Mouse (Mus musculus) heart, adult 18-20 months (tissue): Measurements from ENCODE around the gene Rasl11b. TPM values are rescaled to one million over a fixed set of nuclear protein-coding genes. Genes with fewer than 3 reads are reported as not detected.
A peak's percentile ranks its signal among the peaks of the same experiment; 100 is the strongest.

Experiments used
- DNase-seq, 2 experiments: peaks; one replicate each; pipeline ENCODE4 v3.0.0; 2021 to 2022; ENCODE audit warnings: mixed read lengths in 1 of 2
- total RNA-seq, 2 experiments: library from RNA; stranded (reverse); gene quantifications; 2 replicates each; pipeline ENCODE4 v1.2.3; 2021

Gene Rasl11b
- total RNA-seq, 2 experiments from 2014 or later, result 28.0 to 31.6 TPM

GRCm38 (mm10) chr5:74209640-74210039 lies 14.6 kb downstream of the Rasl11b start:
- no peak for DNase-seq

- no peak for DNase-seq
Observed at GRCm38 (mm10) chr5:74211346-74211745, 16.3 kb downstream of the Rasl11b start.

DNA sequence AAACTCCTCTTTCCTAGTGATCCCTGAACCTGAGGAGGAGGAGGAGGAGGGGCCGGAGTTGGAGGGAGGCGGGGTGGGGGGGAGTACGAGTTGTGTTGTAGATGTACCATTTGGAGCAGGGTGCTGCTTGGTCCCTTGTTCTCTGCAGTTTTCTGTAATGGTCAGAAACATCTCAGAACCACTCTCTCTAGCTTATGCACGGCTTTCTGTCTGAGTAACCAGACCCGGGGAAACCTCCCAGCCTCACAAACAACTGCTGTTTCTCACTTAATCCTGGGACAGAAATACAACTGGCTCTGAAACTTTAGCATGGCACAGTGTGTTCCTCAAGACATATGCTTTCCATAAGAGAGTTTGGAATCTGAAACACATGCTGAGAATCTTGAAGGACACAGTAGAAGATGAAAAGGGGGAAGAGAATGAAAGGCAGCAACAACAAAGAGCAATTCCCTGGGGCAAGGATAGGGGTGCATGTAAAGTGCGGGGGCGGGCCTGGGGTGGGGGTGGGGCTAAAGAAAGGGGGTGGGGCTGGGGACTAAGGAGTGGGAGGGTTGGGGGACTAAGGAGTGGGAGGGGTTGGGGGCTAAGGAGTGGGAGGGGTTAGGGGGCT lies 19.5 kb downstream of the Rasl11b start:
- no peak for DNase-seq

DNA sequence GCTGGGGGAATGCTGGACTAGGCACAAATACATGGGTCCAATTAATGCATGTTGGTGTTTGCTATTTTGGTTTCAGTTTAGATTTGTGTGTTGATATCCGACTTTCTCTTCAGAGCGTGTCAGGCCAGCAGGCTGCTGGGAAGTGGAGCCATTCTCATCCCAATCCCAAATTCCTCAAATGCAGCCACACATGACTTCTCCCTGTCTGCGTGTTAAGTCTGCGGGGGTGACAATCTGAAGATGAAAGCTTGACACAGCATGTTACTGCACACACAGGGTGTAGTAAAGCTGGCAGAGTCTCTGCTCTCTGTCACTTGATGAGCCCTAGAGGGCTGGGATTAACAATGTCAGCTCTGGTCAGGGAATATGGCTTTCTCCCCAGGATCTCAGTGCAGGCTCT lies 20.0 kb downstream of the Rasl11b start:
- no peak for DNase-seq

DNA sequence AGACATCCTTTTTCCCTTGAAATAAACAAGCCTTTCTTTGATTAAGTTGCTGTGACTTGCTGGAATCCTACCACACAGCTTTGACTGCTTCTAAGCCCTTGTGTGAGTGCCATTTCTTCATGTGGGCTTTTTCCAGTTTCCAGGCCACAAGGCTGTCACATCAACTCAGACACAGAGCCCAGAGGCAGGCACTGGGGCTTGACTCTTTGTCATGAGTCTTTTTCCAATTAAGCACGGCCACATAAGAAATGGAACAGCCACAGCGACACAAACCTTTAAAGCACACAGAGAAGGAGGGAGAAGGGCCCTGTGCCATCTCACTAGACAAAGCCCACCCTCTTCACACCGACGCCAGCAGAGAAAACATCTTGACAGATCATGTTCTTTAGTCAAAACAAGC lies 23.4 kb downstream of the Rasl11b start:
- no peak for DNase-seq

DNA sequence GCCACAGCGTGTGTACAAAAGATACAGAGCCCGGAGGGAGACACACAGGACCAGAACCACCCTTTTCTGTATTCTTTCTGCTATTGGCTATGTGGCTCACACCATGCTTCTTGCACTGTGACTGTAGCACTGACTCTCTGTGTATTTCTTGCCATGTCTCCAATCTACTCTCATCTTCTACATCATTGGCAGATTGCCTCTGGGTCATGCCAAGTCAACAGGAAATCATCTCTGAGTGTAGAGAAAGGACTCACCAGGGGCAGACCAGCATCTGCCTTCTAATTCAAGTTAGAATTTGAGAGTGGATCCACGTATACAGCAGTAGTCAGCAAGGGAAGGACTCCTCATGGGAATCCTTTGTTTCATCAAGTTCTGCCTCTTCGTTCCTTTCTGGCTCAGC lies 27.5 kb downstream of the Rasl11b start:
- DNase-seq, result no peak

GRCm38 (mm10) chr5:74224480-74224879 lies 29.4 kb downstream of the Rasl11b start:
- no peak for DNase-seq

- no peak for DNase-seq
Observed at GRCm38 (mm10) chr5:74226183-74226582, 31.1 kb downstream of the Rasl11b start.

- DNase-seq, result no peak
Observed at GRCm38 (mm10) chr5:74227352-74227751, 32.3 kb downstream of the Rasl11b start.

DNA sequence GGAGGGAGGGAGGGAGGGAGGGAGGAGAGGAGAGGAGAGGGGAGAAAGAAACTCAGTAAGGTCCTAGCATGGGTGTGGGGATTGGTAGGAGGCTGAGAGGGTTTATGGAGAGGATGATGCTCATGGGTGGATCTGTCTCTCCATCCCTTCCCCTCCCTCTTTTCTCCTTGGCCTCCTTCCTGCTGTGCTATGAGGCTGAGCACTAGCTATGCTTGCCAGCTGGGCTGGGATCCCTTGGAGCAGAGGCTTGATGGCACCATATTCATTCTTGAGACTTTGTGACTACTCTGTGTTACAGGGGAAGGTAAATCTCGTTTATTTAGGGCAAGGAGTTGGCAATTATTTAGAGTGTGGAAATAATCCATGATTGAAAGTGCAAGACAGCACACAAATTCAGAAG lies 33.9 kb downstream of the Rasl11b start:
- DNase-seq, result no peak

DNA sequence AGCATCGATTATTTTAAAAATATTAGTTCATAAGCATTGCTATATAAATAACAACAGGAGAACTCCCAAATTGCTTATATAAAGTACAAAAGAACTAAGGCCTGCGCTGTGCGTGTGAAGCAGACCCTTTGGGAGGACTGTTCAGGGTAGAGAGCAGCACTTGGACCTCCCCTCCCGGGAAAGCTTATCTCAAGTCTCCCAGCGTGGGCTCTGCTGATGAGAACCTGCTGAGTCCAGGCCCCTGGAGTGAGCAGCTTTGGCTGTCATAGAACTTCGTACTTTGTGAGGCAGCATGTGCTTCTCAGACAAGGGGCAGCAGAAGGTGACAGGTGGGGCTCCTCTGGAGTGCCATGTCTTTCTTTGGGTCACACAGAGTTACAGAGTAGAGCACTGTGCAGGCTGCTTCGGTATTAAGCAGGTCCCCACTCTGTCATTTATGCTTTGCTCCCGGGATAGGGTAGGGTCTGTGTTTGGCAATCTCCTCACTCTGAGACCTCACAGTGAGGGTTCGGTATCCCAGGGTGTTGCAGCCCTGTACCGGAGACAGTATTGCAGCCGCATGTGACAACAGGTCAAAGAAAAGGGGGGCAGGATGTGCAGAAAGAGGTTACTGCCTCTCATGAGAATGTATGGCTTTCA lies 34.8 kb downstream of the Rasl11b start:
- no peak for DNase-seq

DNA sequence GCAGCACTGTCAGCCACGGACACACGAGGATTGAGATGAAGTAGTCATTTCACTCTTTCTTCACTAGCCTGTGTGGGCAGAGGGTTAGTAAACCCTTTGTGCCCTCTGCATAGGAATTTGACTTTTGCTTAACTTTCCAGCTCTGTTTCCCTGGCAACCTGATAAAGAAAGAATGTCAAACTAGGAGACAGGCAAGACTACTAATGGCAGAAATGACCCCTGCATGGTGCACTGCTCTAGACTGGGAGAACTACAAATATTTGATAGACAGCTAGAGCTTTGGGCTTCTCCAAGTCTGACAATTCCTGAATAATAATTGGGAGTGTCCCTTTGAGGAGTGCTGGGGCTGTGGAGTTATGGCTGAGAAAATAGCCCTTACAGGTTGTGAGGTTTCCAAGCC lies 35.4 kb downstream of the Rasl11b start:
- DNase-seq, result no peak

DNA sequence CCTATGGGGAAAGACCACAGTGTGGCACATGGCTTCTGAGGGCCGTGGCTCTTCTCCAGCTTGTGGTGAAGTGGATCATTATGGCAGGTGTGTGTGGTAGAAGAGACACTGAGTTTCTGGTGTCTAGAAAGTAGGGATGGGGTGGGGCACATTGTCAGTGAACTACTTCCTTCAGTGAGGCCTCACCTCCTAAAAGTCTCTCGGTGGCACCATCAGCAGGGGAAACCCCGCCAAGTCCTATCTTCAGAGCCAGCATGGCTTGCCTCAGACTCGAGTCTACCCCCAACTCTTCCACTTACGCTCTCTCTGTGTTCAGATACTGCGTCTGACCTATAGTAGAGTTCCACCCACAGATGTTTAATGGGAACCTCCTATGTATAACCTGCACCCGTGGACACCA lies 38.7 kb downstream of the Rasl11b start:
- no peak for DNase-seq

- DNase-seq, result no peak
Observed at GRCm38 (mm10) chr5:74239369-74239768, 44.3 kb downstream of the Rasl11b start.

GRCm38 (mm10) chr5:74240298-74240697 lies 45.2 kb downstream of the Rasl11b start:
- no peak for DNase-seq

- DNase-seq, result no peak
Observed at GRCm38 (mm10) chr5:74240926-74241680, 46.0 kb downstream of the Rasl11b start.

- DNase-seq, result no peak
Observed at GRCm38 (mm10) chr5:74242654-74243053, 47.6 kb downstream of the Rasl11b start.

DNA sequence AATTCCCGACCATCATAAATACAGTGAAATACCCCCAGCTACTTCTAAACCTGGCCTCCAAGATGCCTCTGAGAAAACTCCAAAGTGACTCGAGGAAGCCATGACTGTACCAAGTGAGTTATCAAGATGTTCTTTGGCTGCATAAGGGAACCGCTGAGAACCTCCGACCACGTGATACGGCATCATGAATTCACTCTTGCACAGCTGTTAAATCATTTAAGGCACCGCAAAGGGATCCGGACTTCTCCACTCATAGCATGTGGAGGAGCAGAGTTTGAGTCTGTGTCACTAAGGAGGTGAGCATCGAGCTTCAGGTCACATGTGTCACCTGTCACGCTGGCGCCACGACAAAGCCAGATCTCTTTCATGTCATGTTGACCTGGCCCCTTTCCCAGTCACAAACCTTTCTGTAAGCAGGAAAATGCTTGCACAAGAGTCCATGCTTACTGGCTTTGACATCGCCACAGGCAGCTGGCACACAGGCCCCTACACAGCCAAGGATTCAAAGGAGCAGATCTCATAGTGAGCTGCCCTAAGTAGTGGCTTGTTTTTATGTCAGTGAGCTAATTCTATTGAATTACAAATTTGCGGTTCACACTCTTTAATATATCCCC lies 49.4 kb downstream of the Rasl11b start:
- no peak for DNase-seq

GRCm38 (mm10) chr5:74245641-74246145 lies 50.6 kb downstream of the Rasl11b start:
- peak; percentile 31 to 57 for DNase-seq

DNA sequence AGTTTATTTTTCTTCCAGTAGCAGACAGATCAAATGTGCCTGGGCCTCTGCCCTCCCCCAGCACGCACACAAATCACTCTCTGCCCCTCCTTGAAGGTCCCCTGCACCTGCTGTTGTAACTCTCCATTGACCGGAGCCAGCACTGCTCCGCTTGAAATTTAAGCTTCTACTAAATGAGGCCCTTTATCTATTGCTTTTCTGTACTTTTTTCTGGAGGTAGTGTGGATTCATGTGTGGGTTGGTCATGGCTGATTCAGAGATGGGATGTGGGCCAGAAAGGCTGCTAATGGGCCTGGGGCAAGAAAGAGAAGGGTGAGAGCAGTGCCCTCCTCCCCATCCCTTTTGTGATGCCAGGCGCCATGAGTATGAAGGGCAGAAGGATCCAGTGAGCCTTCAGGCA lies 51.4 kb downstream of the Rasl11b start:
- DNase-seq, result no peak

GRCm38 (mm10) chr5:74246971-74247370 lies 51.9 kb downstream of the Rasl11b start:
- no peak for DNase-seq
